Comparison of ENCODE assay signal across 12 mouse cellular contexts in genomic region chr7:116285216-116285615, GRCm38 (mm10).
"Had no signal": no experiment of that assay in that cellular context is flagged by ENCODE, and none has a peak within 500 bp of the region (broad histone marks: within the 10 kb centered on the region; RNA-seq: fewer than 3 reads in every experiment).

No protein-coding gene starts in this region.

- H3K9me3 ChIP-seq: hindbrain, embryonic 15.5 days; kidney, embryonic 15.5 days; limb, embryonic 12.5 days; neural tube, embryonic 12.5 days had no signal

- H3K4me3 ChIP-seq: hindbrain, embryonic 15.5 days; kidney, embryonic 15.5 days; limb, embryonic 12.5 days; neural tube, embryonic 12.5 days had no signal

- H3K36me3 ChIP-seq: hindbrain, embryonic 15.5 days; kidney, embryonic 15.5 days; limb, embryonic 12.5 days; neural tube, embryonic 12.5 days had no signal

- H3K9ac ChIP-seq: hindbrain, embryonic 15.5 days; kidney, embryonic 15.5 days; limb, embryonic 12.5 days; neural tube, embryonic 12.5 days had no signal

- H3K27ac ChIP-seq: hindbrain, embryonic 15.5 days; limb, embryonic 12.5 days; neural tube, embryonic 12.5 days had no signal

- DNase-seq: kidney, adult 18-20 months; kidney, postnatal 25 days; lung, adult 18-20 months; lung, postnatal 36 days; midbrain, embryonic 14.5 days; spleen, adult 18-20 months; thymus, postnatal 4 days had no signal

- H3K4me2 ChIP-seq: hindbrain, embryonic 15.5 days; kidney, embryonic 15.5 days; limb, embryonic 12.5 days; neural tube, embryonic 12.5 days had no signal

- ATAC-seq: inflammation-experienced regulatory T-cells, adult 6 months had no signal

- H3K27me3 ChIP-seq: hindbrain, embryonic 15.5 days; kidney, embryonic 15.5 days; limb, embryonic 12.5 days; neural tube, embryonic 12.5 days had no signal
